21 mouse cellular contexts compared by ENCODE assay signal in the genomic region with DNA sequence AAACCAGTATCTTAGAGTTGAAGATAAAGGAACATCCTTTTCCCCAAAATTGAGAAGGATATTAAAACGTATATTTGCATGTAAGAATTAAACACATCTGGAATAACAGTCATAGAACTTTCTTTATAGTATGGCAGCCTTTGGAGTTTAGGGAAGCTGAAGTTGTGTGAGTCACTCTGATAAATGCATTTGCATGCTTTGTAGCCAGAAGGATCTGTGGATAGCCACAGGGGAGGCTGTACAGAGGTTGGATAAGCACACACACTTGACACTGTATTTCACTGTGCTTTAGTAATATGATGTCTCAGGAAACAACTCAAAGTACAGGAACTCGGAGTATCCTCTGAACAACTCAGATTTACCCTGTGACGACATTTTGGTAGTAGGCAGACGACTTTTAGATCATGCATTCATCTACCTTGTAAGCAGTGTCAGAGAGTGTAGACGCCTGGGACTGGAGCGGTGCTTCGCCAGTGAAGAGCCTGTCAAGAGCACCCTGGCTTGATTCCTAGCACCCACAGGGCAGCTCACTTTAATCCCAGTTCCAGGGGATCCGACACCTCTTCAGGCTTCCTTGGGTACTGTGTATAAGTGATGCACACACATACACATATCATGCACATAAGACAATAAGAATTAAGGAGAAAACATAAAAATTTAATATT.
DNase-seq lines count a peak whose midpoint lies in the region; ATAC-seq and TF ChIP-seq lines count a peak whose summit lies in the region.
"Had no signal": no experiment of that assay in that cellular context is flagged by ENCODE, and none has a peak within 500 bp of the region (broad histone marks: within the 10 kb centered on the region; RNA-seq: fewer than 3 reads in every experiment).

No protein-coding gene starts in this region.

- H3K4me2 ChIP-seq in heart, postnatal 0 days (ENCODE audit: low read depth, low read length) = no peak overlapping the region
- peak overlapping the region; percentile 52 for H3K4me2 ChIP-seq in liver, embryonic 12.5 days
- H3K4me2 ChIP-seq: embryonic facial prominence, embryonic 13.5 days; kidney, embryonic 15.5 days; limb, embryonic 12.5 days; lung, embryonic 15.5 days had no signal

- H3K27me3 ChIP-seq in heart, postnatal 0 days (ENCODE audit: control insufficient read depth, insufficient read depth, low read length) = no peaks in the 10 kb centered on the region
- no peaks in the 10 kb centered on the region for H3K27me3 ChIP-seq in liver, embryonic 12.5 days (replicated peaks)
- H3K27me3 ChIP-seq: embryonic facial prominence, embryonic 13.5 days; kidney, embryonic 15.5 days; limb, embryonic 12.5 days; lung, embryonic 15.5 days; Patski had no signal

- no peak overlapping the region for H3K4me3 ChIP-seq in heart, postnatal 0 days (ENCODE audit: low read depth, low read length)
- H3K4me3 ChIP-seq in liver, embryonic 12.5 days = no peak overlapping the region
- H3K4me3 ChIP-seq: embryonic facial prominence, embryonic 13.5 days; forebrain, embryonic 10.5 days; gastrocnemius, adult 2 months; heart, adult 2 months; kidney, embryonic 15.5 days; limb, embryonic 12.5 days; lung, embryonic 15.5 days had no signal

- no peak overlapping the region for H3K9ac ChIP-seq in heart, postnatal 0 days (replicated peaks; ENCODE audit: low read depth, low read length)
- H3K9ac ChIP-seq in liver, embryonic 12.5 days = peak overlapping the region; percentile 62
- H3K9ac ChIP-seq: embryonic facial prominence, embryonic 13.5 days; kidney, embryonic 15.5 days; limb, embryonic 12.5 days; lung, embryonic 15.5 days had no signal

- 0 out of 2 replicates have a peak overlapping the region, but pooled peaks have one; percentile 9 for H3K27ac ChIP-seq in heart, postnatal 0 days (ENCODE audit: low read depth)
- H3K27ac ChIP-seq in liver, embryonic 12.5 days = peak overlapping the region; percentile 95
- H3K27ac ChIP-seq: embryonic facial prominence, embryonic 13.5 days; forebrain, embryonic 10.5 days; gastrocnemius, adult 2 months; heart, adult 2 months; kidney, embryonic 15.5 days; limb, embryonic 12.5 days; lung, embryonic 15.5 days had no signal

- DNase-seq in heart, postnatal 0 days (ENCODE audit: low spot score) = no peak
- no peak for DNase-seq in heart, adult 11 months
- DNase-seq in c-Kit-positive CD71-positive TER-119-positive erythroid progenitor cells, embryonic 14.5 days (ENCODE audit: low spot score) = peak; percentile 59
- DNase-seq in gastrocnemius, postnatal 36 days = no peak
- DNase-seq in urinary bladder, postnatal 36 days (ENCODE audit: low spot score in 2 of 2) = no peak
- DNase-seq: adrenal gland, adult 8-10 months; cerebellum, postnatal 10 days; gastrocnemius, adult 2 months; heart, adult 2 months; right cerebral cortex, postnatal 25 days; thymus, adult 2 months had no signal

- no peak for TF ChIP-seq CTCF in heart, postnatal 0 days (IDR thresholded peaks at IDR 0.05; ENCODE audit: low read depth)

- 80% methylated on average over 8 of the region's 8 CpGs for WGBS in heart, postnatal 0 days
- 48% methylated on average over 8 of the region's 8 CpGs for WGBS in liver, embryonic 12.5 days (ENCODE audit: insufficient replicate concordance)

- H3K4me1 ChIP-seq in heart, postnatal 0 days (ENCODE audit: control insufficient read depth, insufficient read depth) = 0 out of 2 replicates have a peak, but pooled peaks cover 8% of the 10 kb centered on the region
- H3K4me1 ChIP-seq in liver, embryonic 12.5 days = peaks cover 70% of the 10 kb centered on the region
- H3K4me1 ChIP-seq: embryonic facial prominence, embryonic 13.5 days; kidney, embryonic 15.5 days; lung, embryonic 15.5 days had no signal

- H3K36me3 ChIP-seq in heart, postnatal 0 days (replicated peaks; ENCODE audit: control insufficient read depth, insufficient read depth, low read length) = no peaks in the 10 kb centered on the region
- H3K36me3 ChIP-seq in liver, embryonic 12.5 days = no peaks in the 10 kb centered on the region
- H3K36me3 ChIP-seq: embryonic facial prominence, embryonic 13.5 days; forebrain, embryonic 10.5 days; kidney, embryonic 15.5 days; lung, embryonic 15.5 days had no signal

- ATAC-seq in heart, postnatal 0 days (ENCODE audit: insufficient read depth, low read depth) = no peak
- ATAC-seq in liver, embryonic 12.5 days = peak; percentile 74
- peak; percentile 59 for ATAC-seq in megakaryocyte-erythroid progenitor cell, adult 5-6 weeks (replicated peaks; ENCODE audit: low FRiP score, low TSS enrichment, poor library complexity, severe bottlenecking)
- ATAC-seq: hindbrain, embryonic 16.5 days; midbrain, embryonic 16.5 days; Patski had no signal

- H3K9me3 ChIP-seq in heart, postnatal 0 days (replicated peaks; ENCODE audit: control insufficient read depth, low read length) = no peaks in the 10 kb centered on the region
- no peaks in the 10 kb centered on the region for H3K9me3 ChIP-seq in liver, embryonic 12.5 days (replicated peaks)
- H3K9me3 ChIP-seq: embryonic facial prominence, embryonic 13.5 days; forebrain, embryonic 10.5 days; kidney, embryonic 15.5 days; limb, embryonic 12.5 days; lung, embryonic 15.5 days had no signal

- TF ChIP-seq EP300 in heart, postnatal 0 days (IDR thresholded peaks at IDR 0.05; ENCODE audit: low read depth) = no peak

- intact Hi-C loops in gastrocnemius, postnatal 36 days (cut with DNase I) = no loop called here
